Mouse (Mus musculus): ENCODE measurements around the gene Atp8b4.

DNA sequence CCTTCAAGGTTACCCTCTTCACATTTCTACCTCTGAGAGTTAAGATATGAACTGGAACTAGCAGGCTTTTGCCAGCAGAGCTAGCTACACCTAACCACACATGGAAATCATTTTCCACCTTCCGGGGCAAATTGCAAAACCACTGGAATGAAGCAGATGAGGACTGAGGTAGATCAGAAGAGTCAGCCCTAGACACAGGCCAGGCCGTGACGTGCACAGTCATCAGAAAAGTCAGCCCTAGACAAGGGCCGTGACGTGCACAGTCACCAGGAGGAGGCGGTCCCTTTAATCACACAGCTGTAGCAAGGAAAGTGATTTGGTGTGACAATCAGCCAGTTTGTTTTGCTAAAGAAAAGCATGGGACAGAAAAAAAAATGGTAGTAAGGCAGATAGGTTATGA lies 216.4 kb downstream of the Atp8b4 start:
- TF ChIP-seq CTCF (IDR thresholded peaks at IDR 0.05) (no peak), EP300 (IDR thresholded peaks at IDR 0.05) (no peak)
